Mouse (Mus musculus) CD4-positive, CD25-positive, alpha-beta regulatory T cell, adult 2 months (primary cell): ENCODE results near the gene Slc45a1.

Source experiments
- DNase-seq: peaks from one replicate; pipeline ENCODE4 v3.0.0-alpha.2; 2012; ENCODE audit warnings: low read depth, low spot score

The Slc45a1 gene

DNA sequence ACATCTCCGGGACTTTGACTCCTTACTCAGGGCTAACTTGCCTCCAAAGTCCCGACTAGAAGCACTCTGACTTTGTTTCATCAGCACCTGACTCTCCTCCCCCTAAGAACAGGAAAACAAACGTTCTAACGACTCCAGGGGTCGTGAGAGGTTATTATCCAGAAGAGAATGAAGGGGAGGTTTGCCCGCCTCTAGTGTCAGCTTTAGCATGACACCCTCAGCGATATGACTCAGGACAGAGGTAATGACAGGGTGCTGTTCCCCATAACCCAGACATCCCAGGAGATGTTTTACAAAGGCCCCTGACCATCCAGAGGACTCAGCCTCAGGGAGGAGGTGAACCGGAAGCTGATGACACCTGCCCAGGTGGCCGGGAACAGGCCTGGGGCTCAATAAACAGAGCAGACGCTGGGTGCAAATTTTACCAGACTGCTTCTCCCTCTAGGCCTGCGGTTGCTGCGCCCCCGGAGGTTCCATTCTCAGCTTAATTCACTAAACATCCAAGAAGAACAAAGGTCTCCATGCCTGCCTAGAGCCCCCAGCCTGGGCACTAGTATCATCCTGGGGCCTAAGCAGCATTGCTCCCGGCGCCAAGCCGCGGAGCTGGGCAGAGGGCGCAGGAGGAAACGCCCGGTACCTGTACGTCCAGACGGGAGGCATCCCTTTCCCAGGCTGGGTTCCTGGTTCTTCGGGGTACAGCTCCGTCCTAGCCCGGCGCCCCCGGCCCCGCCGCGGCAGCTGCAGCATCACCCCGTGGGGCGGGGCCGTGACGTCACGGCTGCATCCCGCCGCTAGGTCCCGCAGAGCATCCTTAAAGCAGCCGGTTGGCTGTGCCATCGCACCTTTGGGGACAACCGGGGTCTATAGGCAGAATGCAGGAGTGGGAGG is at the start of gene Slc45a1:
TSS of gene Slc45a1 (minus strand) at position 785 of the 888 bp plus-strand sequence.
- DNase-seq = peak; percentile 48

DNA sequence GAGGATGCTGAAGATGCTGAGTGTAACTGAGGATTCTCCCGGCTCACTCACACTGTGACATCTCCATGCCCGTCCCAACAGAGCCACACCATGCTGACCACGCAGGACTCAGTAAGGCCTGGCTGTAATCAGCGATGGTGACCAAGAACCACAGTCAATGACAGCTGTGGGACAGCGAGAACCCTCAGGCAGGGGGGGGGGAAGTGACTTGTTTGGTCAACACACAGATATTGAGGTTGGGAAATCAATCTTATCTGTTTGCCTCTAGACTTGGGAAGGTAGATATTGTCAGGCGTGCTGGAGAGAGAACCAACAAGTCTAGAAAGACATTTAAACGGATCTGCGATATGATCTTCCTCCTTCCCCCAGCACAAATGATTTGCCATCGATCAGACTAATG is 48.9 kb upstream of the Slc45a1 start:
- DNase-seq = no peak

DNA sequence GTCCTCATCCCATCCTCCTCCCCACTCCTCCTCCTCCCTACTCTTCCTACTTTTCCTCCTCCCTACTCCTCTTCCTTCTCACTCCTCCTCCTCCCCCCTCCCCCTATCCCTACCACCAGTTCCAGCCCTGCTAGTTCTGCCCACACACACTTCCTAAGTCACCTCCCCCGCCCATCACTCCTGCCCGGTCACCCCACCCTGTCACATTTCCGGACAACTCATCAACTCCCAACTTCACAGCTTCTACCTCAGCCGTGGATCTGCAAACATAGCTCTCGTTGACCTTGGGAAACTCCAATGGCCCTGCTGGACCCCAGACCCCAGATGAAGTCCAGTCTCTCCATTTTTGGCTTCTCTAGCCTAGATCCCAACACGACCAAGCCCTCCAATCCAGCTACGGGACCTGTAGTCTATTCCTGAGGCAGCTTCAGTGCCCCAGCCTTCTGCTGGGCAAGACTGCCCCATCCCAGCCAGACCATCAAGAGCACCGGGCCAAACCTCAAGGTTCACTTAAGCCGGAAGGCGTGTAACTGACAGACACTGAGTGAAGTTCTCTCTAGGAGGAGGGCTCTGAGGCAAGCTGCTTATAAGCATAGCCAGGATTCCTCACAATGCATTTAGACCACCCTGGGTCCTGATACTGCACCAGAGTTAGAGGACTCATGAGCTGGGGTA is 42.6 kb upstream of the Slc45a1 start:
- DNase-seq = no peak

DNA sequence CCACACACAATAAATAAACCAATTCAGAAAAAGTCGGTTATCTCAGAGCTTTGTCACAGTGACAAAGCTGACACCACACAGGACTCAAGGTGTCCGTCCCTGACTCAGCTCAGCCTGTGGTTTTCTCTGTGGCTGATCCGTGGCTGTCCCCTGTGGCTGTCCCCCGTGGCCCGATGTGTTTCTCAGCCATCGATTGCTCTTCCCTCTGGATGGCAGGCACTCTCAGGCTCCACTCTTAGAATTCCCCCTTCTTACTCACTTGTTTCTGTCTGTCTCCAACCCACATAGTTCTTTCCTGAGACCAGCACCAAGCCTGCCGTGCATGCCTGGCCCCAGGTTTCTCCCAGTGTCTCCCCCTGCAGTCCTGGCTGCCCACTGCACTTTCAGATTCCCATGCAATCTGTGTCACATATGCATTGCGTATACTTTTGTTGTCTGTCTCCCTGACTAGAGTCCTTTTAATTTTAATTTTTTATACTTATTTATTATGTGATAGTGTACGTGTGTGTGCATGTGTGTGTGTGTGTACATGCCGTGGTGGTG is 41.0 kb upstream of the Slc45a1 start:
- DNase-seq = peak; percentile 12

DNA sequence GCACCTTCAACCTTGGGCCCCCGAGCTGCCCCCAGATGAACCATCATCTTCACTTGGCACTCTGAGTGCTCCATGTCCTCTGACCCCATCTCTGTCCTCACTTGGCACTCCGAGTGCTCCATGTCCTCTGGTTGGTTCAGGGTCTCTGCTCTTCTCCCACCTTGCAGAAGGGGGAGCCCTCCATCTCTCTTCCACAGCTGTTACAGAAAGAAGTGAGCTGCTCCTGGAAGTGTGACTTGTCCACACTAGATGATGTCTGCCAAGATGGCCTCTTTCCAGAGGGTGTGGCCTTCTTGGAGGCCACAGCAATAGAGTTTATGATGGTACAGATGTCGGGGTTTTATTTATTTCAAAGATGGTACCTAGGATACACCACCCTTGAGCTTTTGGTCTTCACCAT is 38.8 kb upstream of the Slc45a1 start:
- DNase-seq = peak; percentile 26

DNA sequence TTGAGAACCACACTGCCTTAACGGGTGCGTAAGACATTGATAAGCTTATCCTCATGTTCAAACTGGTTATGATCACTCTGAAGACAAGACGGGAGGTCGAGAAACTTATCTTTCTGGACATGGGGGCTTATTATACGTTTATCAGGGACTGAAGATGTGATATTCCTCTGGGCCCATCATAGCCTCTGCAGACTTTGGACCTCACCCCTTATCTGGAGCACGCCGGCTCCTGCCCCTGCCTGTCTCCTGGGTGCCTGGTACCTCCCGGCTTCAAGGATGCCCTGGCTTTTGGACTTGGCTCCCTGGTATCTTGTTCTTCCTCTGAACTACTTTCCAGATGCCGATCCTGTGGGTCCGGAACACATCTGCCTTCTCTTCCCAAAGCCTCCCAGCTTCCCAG is 37.6 kb upstream of the Slc45a1 start:
- DNase-seq = no peak

DNA sequence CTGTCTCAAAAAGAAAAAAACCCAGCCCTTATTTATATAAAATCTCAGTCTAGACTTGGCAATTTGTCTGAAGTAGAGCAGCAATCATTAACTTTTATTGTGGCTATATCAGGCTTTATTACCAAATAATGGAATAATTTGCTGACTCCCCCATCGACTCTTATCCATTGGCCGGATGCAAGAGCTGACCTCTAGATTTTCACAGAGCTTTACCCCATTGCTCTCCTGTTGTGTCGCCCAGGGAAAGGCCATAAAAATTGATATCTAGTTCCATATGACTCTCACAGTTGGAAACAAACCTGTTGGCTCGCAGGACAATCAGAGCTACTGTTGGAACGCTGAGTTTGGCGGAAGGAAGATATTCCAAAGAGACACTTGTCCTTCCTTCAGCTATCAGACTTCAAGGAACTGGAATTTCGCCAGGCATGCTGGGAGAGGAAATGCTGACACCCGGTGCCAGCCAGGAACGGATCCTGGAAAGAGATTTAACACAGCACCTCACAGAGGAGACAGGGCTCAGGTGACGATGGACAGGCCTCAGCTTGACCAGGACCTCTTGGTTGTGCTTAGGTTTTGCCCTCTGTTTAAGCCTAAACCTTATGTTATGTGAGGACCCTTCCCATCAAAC is 35.3 kb upstream of the Slc45a1 start:
- DNase-seq = no peak

DNA sequence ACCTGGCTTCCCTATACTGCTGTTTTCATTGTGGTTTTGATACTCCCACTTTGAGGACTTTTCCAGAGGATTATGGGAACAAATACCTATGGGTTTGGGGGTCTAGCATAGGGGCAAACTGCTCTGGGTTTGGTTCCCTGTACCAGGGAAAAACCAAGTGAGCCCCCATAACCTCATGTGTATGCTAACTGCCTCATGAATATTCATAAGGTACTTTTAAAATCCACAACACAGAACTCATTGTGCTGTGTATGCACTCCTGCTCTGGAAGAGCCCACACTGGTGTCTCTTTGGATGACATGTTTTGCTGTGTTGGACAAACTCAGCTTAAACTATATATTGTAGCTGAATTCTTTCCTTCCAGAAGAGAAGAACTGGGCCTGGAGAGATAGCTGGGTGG is 34.6 kb upstream of the Slc45a1 start:
- DNase-seq = no peak

DNA sequence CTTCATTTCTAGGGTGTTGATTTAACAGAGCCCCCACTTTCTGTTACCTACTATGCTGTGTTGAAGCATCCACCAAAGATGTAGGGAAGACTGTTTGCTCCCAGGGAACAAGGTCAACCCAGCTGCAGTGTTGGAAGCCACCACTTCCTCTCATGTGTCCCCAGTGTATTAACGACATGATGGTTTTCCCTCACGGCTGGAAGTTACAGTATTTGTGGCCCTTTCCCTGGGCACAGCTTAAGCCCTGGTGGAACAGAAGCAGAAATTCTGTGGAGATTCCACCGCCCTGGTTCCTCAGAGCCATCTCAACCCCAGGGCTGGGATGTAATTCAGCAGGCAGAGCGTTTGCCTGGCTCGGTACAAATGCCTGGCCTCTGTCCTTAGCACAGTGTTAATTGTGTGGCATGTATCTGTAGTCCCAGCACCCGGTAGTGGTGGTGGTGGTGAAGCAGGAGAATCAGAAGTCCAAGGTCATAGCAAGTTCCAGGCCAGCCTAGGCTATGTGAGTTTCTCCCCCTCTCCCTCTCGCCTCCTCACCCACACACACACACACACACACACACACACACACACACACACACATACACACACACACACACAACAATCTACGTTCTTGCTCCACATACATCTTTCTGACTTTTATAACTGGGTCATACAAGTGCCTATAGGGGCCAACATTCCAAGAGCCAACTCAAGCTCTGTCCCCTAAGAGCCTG is 34.0 kb upstream of the Slc45a1 start:
- DNase-seq = no peak

DNA sequence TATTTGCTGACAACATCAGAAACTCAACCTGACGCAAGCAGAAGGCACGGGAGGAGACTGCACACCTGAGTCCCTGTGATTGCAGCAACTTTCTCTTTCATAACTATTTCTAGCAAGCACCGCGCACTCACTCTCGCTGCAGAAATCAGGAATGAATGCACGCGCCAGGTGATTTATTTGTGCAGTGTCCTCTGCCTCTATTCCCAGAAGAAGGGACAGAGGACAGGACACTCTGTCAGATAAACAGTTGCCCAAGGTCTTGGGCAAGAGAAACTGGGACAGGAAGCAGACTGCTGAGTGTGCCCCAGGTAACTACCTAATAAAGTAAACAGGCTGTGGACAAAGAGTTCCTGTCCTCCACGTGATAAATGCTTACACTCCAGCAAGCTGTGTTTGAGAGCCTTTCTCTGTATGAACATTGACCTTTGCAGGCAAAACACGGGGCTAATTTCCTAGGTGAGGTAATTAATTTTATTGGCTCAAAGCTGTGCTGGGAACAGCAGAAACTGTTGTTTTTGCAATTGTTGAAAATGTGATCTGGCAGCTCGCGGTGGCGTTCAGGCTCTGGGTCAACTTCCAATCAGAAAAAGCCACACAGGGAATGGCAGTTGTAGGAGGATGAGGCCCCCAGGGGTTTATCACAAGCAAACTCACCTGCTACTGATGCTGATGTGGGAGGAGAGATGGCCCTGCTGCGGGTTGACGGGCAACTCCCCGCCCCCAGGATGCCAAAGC is 33.2 kb upstream of the Slc45a1 start:
- no peak for DNase-seq

DNA sequence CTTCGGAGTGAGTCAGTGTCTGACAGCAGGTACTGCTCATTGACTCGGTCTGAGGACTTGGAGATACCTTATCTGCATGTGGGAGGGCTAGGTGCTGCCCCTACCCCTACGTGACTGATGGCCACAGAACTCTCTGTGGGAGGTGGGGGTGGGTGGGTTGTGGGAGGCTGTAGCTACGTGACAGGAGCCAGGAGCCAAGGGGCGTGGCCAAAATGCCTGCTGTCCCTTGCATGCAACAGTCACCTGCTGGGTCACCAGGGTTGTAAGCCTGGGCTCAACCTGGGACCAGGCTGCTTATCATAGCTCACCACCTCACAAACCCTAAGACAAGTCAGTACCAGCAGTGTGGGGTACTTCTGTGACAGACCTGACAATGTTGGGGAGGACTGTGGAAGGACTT is 28.4 kb upstream of the Slc45a1 start:
- no peak for DNase-seq

DNA sequence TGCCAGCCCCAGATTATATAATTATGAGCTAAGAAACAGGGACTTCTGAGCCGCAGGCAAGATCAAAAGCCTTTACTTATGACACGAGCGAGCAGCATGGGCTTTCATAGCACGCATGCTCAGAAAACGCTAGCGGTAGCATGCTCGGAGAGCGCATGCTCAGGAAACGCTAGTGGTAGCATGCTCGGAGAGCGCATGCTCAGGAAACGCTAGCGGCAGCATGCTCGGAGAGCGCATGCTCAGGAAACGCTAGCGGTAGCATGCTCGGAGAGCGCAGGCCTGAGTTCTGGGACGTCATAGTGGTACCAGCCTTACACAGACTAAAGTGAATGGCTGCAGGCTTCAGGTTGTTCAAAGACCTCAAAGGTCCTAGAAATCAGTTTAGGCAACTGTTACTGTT is 26.8 kb upstream of the Slc45a1 start:
- DNase-seq = no peak

DNA sequence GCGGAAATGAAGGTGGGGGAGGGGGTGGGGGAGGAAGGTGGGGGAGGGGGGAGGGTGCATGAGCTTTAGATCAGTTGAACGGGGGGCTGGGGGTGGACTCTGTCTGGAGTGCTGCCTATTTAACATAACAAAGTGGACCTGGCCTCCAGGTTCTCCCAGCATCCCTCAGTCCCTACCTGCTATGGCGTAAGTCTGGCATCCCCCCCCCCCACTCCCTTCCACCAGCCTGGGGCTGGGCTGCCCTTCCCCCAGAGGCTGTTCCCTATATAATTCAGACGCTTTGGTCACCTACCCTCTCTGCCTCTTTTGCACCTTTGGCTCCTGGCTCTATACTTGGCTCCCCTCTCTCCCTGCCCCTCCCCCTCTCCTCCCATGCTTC is 25.9 kb upstream of the Slc45a1 start:
- no peak for DNase-seq

DNA sequence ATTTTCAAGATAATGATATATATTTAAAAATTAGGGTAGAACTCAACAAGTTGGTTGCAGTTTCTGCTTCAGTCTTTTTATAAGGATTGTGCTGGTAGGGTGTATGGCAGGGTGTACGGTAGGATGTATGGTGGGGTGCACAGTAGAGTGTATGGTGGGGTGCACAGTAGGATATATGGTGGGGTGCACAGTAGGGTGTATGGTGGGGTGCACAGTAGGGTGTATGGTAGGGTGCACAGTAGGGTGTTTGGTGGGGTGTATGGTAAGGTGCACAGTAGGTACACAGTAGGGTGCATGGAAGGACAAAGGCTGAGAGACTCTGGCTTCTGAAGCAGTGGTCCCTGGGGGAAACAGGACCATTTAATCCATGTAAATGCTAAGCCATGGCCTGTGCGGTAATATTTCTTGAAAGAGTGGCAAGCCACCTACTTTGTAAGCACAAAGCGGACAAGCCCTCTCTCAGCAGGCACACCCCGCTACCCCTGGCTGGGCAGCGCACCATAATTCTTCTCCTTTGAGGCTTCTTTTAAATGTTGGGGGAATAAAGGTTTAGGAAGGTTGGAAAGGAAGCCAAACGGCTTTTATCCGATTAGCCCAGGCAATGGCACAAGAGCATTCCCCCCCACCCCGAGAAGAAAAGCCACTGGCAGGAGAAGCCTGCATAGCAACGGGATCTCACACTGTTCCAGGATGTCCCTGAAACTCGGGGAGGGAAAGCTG is 25.3 kb upstream of the Slc45a1 start:
- DNase-seq = no peak

DNA sequence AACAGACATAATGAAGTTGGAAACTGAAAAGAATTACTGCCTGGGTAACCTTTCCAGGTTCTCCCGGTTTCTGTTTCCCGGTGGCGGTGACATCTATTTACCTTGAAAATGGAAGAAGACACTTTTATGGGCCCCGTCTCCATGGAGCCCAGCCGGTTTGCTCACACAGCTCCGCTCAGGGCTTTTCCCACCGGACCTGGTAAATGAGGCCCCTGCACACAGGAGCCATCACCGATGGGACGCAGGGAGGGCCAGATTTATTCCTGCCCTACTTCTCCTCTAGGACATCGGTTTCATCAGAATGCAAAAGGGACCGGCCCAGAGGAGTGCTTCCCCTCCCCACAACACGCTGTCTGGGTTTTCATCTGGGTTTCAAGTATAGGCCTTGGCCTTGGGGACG is 24.1 kb upstream of the Slc45a1 start:
- DNase-seq = no peak

DNA sequence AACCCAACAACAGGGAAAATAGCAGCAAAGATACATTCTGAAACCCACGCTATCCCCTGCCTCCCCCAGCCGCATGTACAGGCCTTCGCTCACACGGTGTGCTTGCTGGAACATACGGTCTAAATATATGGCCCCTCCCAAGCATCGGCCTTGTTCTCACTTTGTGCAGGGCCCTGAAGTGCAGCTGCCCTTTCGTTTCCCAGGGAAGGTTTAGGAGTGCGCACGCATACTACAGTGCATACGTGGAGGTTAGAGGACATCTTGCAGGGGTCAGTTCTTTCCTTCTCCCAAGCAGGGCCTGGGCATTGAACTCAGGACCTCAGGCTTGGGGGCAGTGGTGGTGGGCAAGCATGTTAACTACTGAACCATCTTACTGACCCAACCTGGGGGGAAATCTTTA is 23.3 kb upstream of the Slc45a1 start:
- no peak for DNase-seq

DNA sequence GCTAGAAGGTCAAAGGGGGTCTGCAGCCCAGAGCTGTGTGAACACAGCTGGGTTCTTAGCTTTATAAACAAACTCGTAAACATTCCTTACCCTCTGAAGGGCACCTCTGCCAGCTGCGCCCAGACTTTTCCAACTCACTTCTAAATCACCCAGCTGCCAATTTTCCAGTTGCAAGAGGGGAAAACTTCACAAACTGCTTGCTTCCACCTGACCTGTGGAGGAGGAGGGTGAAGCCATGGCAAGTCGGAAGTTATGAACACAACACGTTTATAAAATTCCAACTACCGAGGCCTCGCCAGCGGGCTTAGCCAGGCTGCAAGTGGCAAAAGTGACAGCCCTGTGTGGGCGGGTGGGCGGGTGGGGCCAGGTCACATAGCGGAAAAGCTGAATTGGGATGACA is 13.8 kb upstream of the Slc45a1 start:
- no peak for DNase-seq

DNA sequence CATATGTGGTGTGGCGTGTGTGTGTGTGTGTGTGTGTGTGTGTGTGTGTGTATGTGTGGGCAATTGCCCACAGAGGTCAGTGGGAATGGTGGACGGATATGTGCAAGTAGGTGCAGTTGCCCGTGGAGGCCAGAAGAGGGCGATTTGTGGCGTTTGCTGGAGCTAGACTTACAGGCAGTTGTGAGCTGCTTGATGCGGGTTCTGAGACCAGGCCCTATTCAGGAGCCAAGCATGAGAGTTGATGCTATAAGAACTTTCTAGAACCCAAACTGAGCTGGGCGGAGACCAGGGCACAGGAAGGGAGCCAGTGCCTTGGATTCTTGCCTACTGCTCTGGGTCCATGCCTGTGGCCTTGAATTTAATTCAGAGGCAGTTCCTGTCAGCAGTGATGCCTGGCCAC is 12.8 kb upstream of the Slc45a1 start:
- no peak for DNase-seq

DNA sequence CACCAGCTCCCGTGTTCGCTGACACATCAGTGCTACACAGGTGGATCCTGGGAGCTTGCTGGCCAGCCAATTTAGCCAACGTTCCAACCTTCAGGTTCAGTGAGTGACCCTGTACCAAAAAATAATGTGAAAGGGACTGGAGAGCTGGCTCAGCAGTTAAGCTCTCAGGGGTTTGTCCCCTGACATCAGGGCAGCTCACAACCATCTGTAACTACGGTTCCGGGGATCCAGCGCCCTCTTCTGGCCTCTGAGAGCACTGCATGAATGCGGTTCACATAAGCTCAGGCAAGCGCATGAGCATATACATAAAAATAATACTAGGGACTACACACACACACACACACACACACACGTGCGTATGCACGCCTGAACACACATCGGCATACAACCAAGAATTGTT is 11.2 kb upstream of the Slc45a1 start:
- DNase-seq = peak; percentile 67

DNA sequence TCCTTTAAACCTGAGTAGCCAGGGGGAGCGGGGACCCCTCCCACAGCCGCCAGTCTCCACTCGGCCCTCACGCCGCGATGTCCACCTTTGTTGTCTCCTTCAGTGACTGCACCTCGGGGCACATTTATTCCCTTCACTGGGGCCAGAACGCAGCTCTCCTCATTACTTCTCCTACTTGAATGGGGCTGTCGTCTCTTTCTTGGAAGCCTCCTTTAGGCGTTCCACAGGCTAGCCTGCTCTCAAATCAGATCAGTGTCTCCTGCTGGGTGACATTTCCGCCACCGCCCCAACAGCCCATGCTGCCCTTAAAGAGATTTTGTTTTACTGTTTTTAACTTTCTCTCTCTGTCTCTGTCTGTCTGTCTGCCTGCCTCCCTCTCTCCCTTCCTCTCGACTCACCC is 9.9 kb upstream of the Slc45a1 start:
- no peak for DNase-seq
